Mouse (Mus musculus) left cerebral cortex, postnatal 10 days (tissue): ENCODE results near the gene Prkcb. TPM values are rescaled to one million over a fixed set of nuclear protein-coding genes. Genes with fewer than 3 reads are reported as not detected.

Source experiments
- DNase-seq, 2 experiments: peaks; one replicate each; pipeline ENCODE4 v3.0.0; 2021 to 2022; ENCODE audit warnings: low spot score in 2 of 2, mixed read lengths in 1 of 2; ENCODE audit errors: extremely low spot score in 1 of 2
- intact Hi-C: fragments of 180-260 bp; cut with DNase I; formaldehyde crosslinking; loops from one replicate; pipeline ENCODE4 v1.15.1; 2025
- total RNA-seq, 2 experiments: library from RNA; stranded (reverse); gene quantifications; 2 replicates each; pipeline ENCODE4 v1.2.3; 2021

Gene Prkcb
- total RNA-seq, 2 experiments from 2014 or later: 792 to 820 TPM

DNA sequence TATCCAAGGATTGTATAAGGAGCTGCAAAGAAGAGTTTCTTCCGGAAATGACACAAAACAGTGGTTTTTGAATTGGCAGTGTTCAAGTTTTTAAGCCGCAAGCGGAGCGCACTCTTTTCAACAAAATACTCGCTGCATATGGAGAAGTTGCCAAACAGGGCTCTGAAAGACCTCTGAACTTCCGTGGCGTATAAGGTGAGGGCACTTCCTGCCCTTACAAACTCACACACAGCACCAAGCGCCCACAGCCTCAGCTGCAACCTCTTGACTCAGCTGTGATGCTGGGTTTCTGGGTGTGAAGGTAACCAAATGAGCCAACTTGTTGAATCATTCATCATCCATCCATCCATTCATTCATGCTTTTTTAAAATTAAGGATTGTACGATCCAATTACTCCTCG, 125.6 kb downstream of the Prkcb start:
- no peak for DNase-seq
- intact Hi-C loops: no loop called here

DNA sequence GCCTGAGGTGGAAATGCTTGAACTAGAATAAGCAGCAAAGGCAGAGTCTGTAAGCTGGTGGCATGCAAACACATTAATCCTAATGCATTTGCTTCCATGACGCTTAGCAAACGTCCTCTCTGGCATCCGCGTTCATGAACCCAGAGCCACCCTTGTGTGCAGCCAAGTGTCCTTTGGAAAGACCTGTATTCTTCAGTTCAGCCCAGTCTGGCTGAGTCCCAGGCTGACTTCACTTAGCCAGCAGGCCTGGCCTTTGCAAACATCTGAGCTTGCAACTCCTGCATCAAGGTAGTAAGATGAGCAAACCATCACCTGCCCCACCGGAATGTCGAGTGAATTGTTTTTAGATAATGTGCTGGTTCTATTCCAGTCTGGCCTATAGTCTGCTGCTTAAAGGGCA, 126.1 kb downstream of the Prkcb start:
- intact Hi-C loops: no loop called here
- no peak for DNase-seq

DNA sequence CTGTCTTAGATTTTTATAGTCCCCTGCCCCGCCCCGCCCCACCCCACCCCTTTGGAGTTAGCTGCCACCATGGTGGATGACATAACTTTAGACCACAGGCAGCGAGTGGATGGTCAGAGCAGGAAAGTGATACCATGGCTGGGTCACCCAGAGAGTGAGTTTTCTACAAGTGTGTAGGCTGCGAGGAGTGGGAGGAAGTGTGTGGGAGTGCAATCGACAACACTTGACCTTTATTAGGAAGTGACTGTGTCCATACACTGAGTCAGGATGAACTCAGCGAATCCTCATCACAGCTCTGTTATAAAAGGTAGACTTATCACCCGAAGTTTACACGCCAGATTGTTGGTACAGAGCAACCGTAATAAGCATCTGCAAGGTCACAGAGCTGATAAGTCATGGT, 126.8 kb downstream of the Prkcb start:
- intact Hi-C loops: no loop called here
- DNase-seq: no peak

DNA sequence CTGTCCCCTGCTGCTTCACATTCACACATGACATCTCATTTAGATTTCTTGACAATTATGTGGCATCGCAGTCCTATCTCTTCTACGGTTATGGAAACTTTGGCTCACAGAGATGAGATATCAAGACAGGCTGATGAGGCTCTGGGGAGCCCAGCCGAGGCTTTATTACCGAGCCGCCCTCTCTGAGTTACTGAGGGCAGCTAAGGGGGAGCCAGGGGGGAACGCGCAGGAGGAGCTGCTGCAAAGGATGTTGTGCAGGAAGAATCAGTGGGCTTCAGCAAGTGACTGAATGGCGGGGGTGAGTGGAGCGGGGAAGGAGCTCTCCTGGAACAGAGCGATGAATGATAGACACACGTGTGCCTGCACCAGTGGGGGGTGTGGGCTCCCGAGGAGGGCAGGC, 127.4 kb downstream of the Prkcb start:
- intact Hi-C loops: no loop called here
- DNase-seq: no peak

DNA sequence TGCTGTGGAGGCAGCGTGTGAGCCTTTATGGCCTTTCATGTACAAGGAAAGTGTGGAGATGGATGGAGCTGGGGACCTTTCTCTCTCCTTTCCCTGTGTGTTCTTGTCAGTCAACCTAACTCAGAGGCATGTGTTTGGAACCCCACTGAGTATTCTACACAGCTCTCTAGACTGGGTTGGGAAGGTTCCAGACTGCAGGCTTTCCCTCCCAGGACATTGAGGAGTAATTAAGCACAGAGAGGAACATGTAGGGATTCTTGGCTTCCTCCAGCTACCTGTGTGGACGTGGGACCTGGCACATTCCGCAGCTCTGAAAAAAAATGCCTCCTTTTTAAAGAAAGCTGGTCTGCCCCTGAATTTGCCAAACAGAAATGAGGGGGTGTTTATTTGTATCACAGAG, 130.0 kb downstream of the Prkcb start:
- no peak for DNase-seq
- intact Hi-C loops: no loop called here

DNA sequence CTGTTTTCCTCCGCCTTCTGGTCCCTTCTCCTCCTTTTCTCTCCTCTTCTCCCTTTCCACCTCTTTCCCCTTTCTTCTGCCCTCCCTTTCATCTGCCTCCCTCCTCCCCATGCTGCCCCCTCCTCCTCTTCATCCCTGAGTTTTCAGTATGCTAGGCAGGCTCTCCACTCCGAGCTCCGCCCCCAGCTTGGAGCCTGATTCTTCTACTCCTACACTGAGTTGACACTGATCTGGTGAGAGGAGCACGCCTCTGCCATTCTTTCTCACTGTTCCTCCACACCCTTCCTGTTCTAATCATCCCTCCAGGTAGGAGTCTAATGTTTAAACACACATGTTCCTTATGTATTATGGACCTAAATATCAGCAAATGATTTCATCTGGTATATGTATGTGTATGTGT, 135.3 kb downstream of the Prkcb start:
- intact Hi-C loops: no loop called here
- no peak for DNase-seq

DNA sequence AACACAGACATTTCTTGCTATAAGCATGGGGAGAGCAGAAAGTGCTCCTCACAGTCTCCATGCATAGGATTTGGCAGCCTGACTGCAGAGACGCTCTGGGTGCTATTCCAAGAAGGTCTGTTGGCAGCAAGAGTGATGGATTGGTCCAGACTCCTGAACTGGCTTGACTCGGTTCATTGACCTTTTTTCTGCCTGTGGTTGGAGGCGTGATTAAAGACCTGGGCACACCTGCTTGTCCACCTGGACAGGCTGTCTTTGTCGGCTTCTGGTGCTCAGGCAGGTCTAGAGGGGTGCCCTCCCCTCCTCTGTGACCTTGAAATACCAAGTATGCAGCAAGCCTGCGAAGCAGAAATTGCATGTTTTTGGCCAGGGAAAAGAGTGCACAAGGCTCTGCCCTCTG, 140.6 kb downstream of the Prkcb start:
- intact Hi-C loops: no loop called here
- no peak for DNase-seq

DNA sequence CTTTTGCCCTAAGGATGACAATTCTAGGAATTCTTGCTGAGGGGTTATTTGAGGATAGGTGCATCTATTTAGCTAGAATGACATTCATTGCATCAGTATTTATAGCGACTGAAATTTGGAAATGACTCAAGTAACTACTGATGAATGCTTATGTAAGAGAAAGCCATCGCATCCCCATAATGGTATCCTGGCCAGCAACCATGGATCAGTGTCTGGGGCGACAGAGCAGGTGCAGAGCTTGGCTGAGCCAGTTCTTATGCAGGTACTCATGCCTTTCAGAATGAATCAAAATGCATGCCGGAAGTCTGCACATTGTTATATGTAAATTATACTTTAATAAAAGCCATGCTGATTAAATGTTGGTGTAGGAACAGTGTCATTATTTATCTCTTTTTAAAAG, 143.8 kb downstream of the Prkcb start:
- intact Hi-C loops: no loop called here
- DNase-seq: no peak

DNA sequence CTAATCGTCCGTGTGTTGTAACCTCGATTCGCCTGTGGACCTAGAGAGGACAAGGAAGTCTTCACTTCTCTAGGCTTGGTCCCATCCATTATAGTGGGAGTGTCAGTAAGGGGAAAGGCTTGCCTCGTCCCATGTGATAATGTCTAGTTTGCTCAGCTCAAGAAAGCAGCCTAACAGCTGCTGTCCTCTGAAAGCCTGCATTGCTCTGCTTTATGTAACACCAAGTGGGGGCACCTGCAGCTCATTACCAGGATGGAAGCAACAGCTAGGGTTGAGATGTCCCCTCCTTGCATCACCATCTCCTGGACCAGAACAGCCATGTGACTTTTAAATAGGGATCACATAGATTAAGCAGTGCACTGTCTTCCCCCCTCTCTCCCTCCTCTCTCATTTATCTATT, 144.8 kb downstream of the Prkcb start:
- DNase-seq: no peak
- intact Hi-C loops: no loop called here

DNA sequence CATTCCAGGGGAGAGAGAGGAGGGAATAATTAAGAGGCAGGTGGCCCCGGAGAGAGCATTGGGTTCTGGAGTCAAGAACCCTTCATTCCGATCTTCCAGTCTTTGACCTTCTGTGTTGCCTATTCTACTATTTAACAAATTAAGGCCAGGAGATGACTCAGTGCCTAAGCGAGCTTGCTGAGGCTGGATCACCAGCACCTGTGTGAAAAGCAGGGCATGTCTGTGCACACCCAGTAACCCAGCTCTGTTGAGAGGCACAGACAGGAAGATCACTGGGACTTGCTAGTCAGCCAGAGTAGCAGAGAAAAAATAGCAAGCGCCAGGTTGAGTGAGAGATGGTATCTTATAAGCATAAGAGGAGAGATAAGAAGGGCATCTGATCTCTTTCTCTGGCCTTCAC, 146.4 kb downstream of the Prkcb start:
- intact Hi-C loops: no loop called here

DNA sequence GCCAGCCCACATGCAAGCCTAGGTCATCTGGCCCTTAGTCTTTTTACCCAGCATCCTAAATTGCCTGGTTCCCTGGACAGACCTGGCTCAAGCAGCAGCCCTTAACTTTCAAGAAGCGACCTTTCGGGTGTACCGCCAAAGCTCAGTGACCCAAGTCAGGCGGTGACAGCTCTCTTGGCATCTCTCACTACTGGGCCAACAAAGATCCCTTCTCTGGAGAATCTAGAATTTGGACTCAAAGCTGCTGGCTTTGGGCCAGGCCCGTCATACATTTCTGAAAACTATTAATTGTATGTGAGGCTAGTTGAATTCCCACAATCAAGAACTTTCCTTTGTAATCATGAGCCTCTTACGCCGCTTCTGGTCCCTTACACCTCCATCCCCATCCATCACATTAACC, 147.0 kb downstream of the Prkcb start:
- intact Hi-C loops: no loop called here
- DNase-seq: no peak

More for the DNA sequence above, 146.4 kb downstream of the Prkcb start:
- DNase-seq: no peak

DNA sequence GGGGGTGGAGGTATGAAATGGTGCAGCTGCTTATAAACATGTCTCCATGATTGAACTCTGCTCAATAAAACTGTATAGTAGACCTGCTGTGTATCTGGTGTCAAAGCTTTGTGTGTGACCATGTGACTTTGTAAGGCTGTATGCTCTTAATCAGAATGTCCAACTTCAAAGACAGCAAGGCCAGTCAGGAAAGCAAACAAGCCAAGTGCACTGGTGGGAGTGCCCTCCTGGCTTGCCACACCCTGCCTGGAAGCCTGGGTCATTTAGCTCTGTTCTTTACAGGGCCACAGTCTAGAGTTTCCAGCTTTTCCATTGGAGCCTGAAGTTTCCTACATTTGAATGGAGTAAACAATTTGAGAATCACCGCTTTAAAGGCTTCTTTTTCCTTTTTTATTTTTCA, 148.8 kb downstream of the Prkcb start:
- no peak for DNase-seq
- intact Hi-C loops: no loop called here

DNA sequence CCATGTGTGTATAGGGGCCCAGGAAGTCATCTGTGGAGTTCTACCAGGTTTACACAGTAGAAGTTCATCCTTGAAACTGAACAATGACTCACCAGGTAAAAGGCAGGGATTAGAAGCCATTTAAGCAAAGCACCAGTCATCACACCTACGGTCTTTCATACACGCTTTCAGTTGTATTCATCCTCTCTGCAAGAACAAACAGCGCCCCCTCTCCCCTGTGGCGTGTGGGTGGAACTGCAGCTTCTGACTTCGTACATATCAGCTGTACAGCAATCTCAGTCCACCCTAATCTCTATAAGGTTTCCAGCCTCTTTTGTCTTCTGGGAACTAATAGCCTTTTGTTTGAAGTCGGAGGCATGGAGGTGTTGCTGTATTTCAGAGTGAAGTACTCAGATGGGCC, 156.5 kb downstream of the Prkcb start:
- intact Hi-C loops: loop anchor here (5.0 kb wide), 1 partner anchor 158 kb away; the partner anchor contains the start of gene Prkcb
- peak; percentile 46 to 58 for DNase-seq

DNA sequence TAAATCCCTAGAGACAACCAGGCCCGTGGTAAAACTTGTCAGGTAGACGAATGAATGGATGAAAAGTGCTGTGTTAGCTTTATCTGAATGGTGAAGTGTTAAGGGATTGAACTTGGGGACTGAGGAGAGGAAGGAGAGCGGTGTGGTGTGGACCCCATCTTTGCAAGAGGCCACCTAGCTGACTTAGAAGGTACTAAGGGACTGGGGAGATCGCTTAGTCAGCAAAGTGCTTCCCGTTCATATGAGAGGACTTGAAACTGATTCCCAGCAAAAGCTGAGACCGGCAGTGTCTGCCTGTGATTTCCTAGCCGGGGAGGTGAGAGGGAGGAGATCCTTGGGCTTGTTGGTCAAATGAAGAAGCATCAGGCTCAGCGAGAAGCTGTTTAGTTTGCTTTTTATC, 164.1 kb downstream of the Prkcb start:
- no peak for DNase-seq
- intact Hi-C loops: no loop called here

DNA sequence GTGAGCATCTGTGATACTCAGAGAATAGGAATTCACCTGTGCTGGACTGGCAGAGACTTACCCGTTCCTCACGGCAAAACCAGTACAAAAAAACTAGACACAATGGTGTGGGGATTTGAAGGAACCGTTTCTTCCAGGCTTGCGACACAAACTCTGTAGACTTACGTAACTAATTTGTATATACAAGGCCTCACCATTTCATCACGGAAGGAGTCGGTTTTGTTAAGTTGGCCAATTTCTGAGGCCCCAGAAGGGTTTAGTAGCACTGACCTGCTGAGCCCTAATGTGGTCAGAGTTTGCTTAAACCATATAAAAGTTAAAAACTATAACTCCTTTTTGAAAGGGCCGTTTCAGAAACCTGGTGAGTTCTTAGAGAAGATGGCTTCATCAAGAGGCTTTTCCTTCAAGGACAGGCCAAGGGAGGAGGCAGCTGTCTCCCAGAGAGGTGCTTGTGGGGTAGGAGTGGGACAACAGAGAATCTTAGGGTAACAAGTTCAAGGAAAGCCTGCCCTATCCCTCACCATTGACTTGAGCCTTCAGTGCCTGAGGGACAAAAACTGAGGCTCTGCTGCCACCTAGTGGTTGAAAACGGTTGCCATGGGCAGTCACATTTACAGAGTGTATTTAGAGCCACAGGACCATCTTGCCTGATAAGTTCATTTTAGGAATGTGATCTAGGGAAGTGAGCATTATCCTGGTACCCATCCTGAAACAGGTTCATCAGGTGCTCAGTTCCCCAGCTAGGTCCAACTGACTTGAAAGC, 170.8 kb downstream of the Prkcb start:
- DNase-seq: peak; percentile 79 to 84
- intact Hi-C loops: loop anchor here (2.0 kb wide), 3 partner anchors 169 to 261 kb away; no protein-coding TSS in a partner anchor

DNA sequence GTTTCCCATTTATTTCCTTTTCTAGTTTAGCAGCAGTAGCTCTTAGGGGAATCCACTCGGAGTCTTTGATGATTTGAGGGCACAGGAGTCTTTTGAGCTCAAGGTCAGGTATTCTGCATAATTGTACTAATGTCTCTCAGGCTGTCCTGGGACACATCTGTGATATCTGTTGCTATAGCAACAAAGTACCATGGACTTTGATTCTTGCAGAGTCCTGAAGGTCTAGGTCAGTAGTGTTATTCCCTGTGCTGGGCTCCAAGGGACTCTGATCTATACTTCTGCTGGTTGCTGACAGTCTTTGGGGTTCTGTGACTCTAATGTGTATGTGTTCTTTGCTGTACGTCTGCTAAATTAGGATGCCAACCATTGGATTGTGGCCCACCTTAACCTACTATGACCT, 171.5 kb downstream of the Prkcb start:
- DNase-seq: no peak
- intact Hi-C loops: loop anchor here (10.0 kb wide), 1 partner anchor 1005 kb away; the partner anchor contains the start of gene Aqp8

DNA sequence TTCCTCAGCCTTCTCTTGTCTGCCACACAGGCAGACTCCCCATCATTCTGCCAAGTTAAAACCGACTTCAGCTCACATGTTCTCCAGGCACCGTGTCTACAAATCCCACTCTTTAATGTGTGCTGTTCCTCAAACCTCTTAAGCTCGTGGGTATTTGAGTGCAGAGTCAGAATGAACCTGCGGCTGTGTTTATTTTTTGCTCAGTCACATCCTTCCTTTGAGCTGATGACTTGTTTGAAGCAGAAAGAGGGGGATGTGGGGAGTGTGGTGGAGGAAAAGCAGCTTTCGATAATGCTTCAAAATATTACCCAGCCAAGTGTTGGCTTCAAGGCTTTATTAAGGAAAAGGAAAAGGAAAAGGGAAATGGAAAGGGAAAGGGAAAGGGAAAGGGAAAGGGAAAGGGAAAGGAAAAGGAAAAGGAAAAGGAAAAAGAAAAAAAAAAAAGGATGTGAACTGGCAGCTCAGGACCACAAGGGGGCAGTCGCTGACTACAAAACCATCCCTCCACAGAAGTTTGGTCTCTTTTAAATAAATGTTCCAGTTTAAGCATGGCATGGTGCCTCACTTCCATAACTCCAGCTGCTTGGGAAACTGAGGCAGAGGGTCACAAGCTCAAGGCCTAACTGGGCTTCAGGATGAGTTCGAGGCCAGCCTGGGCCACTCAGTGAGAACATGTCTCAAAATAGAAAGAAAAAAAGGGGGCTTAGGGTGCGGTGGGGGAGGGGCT, 177.4 kb downstream of the Prkcb start:
- DNase-seq: no peak
- intact Hi-C loops: loop anchor here (10.0 kb wide), 1 partner anchor 999 kb away; the partner anchor contains the start of gene Aqp8

DNA sequence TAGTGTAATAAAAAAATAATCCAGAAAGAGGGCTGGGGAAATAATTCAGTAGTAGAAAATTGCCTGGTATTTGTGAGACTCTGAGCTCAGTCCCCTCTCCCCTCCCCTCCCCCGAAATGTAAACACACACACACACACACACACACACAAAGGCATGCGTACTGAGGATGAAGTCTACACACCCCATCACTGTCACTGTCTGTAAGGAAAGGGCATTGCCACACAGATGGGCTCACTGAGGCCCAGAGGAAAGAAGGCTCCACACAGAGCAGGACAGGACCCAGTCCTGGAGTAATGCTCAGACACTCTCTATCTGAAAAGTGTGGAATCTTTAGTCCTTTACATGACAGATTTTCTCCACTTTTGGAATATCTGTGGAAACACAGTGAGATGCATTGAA, 178.2 kb downstream of the Prkcb start:
- intact Hi-C loops: loop anchor here (10.0 kb wide), 1 partner anchor 998 kb away; the partner anchor contains the start of gene Aqp8
- DNase-seq: no peak

DNA sequence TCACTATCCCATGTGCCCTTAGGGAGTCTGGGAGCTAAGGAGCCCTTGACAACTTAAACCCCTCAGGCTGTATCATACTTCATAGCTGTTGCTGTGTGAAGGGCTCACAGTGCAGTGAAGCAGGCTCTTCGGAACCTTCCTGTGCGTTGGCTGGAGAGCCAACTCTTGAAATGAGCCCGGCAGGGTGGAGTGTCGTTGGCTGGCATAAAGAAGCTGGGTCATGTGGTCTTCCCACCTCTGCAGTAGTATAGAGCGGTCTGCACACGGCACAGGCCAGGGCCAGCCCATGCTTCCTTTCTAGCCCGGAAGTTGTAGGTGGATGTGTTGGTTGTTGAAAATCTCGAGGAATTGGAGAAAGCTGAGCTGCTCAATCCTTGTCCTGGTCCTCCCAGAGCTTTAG, 179.3 kb downstream of the Prkcb start:
- no peak for DNase-seq

More for the DNA sequence above, 179.3 kb downstream of the Prkcb start:
- intact Hi-C loops: loop anchor here (10.0 kb wide), 1 partner anchor 997 kb away; the partner anchor contains the start of gene Aqp8
